Mouse (Mus musculus) kidney, postnatal 14 days (tissue): ENCODE data around the gene Ctsd.

Source experiments
- DNase-seq: peaks from one replicate; pipeline ENCODE4 v3.0.0; 2022; ENCODE audit warnings: mixed read lengths

The Ctsd gene

DNA sequence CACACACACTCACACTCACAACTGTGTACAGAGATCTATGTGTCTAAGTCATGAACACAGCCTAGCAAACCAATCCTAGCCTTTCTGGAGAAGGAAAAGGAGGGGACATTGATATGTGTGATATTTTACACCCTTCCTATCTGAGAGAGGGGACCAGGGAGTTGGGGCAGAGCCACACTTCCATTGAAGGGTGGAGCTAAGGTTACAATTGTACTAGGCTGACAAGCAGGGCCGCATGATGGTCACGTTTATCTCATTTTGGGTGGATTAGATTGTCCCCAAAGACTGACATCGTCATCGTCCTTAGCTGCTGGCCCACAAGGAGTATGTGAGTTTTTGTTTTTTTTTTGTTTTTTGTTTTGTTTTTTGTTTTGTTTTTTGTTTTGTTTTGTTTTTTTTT, 56.6 kb downstream of the Ctsd start:
- DNase-seq: no peak

GRCm38 (mm10) chr7:142330271-142330724, 57.5 kb downstream of the Ctsd start:
- DNase-seq: peak; percentile 79

DNA sequence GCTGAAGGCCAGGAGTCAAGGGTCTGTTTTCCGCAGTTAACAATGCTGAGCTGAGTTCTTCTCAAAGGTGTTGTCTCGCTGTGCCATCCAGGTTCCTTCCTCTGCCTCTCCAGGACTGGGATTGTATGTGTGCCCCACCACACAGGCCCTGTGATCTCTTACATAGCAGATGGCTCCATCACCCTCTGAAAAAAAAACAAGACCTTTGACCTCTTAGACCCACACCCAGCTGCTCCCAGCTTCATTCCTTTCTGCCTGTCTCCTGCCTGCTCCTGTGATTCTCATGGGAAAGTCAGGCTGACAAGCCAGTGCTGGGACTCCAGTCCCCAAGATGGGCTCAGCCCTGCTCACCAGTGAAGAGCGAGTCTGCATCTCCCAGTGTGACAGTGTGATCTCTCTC, 59.3 kb downstream of the Ctsd start:
- DNase-seq: no peak

- no peak for DNase-seq
Measured at GRCm38 (mm10) chr7:142326714-142327445, 61.0 kb downstream of the Ctsd start.
